Mouse (Mus musculus): ENCODE results near the gene Stag1.
A peak's percentile ranks its signal among the peaks of the same experiment; 100 is the strongest.

Gene Stag1

DNA sequence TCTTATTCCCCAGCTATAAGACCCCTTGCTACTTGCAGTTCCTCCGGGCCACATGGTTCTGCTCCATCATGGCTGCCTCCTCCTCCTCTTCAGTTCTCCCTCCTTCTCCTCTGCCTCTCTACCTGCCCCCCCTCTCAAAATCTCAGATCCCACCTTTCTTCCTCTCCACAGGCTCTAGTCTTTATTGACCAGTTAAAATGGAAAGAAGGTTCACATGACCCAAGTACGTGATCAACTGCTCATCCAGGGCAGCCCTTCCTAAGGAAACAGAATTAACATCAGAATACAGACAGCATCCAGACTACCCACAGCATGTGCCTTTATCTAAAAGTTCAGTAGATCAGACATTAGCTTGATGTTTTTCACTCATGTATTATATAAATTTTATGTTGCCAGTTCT lies 371.9 kb downstream of the Stag1 start:
- DNase-seq: no peak

DNA sequence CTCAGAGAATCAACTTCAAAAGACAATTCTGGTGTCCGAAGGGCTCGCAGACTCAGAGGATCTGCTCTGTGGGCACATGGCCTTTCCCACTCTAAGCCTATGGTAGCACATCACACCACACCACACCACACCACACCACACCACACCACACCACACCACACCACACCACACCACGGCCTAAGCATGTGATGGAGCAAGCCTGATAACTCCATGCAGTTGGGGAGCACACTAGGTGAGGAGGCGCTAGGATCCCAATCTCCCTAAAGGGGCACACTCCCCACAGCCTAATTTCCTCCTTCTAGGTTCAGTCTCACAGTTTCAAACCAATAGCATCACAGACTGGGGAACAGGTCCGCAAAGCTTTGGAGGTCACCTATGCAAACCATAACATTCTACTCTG lies 381.1 kb downstream of the Stag1 start:
- no peak for DNase-seq

DNA sequence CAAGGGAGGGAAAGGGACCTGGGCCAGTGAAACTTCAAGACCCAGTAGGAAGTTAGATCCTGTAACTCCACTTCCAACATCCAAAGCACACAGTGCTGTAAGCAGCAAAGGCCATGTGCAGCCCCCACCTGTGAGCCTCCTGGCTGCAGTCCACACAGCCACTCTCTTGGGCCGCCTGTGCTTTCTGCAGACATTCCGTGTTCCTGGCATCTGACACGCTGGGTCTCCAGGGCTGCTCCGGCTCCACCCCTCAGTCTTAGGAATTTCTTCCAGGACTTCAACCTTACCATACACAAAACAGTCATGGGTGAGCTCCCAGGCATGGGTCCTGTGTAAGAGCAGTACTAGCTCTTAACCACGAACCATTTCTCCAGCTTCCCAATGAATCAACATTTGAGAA lies 381.7 kb downstream of the Stag1 start:
- peak; percentile 10 to 56 for DNase-seq

DNA sequence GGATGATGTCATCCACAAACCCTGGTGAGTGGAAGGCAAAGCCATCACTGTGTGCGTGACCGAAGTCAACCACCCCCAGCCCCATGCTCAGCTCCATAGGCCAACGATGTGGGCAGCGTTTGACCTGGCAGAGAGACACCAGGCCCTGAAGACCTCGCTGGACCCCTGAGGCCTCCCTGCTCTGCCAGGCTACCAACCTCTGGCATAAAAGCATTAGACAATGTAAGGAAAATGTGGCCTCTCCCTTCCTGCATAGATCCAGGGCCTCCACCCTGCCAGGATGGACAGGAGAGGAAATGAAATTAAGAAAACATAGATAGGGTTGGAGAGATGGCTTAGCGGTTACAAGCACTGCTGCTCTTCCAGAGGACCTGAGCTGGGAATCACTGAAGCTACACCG lies 385.2 kb downstream of the Stag1 start:
- DNase-seq: no peak

DNA sequence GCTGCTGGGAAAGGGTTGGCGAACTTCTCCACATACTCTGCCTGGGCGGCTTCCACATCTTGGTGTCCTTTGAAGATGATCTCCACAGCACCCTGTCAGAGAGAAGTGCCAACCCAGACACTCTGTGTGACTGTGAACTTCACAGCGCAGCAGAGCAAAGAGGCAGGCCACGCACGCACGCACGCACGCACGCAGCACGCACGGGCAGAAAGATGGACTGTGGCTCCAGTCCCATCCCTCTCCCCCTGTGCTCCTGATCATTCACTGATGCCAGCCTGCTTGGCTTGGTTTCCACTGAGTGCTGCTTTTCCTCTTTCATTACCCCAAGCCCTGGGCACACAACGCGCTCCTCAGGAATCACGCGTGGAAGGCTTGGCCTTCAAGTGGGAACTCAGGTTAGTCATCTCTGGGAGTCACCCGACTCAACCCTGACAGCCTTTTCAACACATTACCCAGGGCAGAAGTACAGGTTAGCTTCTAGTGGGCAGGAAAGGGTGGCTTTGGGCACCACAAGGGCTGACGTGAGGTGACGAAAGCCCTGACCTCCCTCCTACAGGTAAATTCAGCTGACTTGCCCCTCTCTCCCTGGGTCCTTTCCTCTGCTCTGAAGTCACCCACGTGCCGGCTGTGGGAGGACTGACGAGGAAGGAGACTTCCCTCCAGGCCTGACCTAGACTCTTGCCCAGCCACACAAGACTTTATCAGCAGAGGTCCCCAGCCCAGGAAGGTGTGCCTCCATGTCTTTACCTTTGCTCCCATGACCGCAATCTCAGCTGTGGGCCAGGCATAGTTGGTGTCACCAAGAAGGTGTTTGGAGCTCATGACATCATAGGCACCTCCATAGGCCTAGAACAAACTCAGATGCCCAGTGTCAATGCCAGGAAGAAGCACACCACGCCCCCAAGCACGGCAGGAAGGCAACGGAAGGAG lies 387.0 kb downstream of the Stag1 start:
- DNase-seq: no peak

DNA sequence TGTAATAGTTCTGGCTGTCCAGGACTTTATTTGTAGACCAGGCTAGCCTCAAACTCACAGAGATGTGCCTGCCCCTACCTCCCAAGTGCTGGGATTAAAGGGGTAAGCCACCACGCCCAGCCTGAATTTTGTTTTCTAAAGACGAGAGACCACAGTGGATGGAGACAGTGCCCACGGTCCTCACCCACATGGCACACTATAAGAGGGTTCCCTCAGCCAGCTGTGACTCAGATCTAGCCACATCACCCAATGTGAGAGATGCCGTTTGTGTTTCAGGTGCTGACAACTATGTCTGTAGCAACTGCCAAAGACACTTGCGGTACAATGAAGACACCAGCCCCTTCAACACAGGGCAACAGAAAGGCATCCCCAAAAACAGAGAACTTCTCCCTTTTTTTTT lies 389.4 kb downstream of the Stag1 start:
- no peak for DNase-seq

DNA sequence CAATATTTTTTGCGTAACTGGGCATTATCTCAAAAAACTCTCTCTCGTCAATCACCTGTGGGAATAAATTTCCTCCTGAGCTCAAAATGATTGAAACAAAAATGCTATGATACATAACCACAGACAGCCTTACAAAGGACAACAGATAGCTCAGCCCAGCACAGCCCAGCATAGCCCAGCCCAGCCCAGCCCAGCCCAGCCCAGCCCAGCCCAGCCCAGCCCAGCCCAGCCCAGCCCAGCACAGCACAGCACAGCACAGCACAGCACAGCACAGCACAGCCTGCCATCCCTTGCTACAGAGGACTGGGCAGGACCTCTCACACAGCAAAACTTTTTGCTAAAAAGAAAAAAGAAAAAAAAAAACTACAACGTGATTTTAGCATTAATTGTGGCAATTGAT lies 390.3 kb downstream of the Stag1 start:
- no peak for DNase-seq

DNA sequence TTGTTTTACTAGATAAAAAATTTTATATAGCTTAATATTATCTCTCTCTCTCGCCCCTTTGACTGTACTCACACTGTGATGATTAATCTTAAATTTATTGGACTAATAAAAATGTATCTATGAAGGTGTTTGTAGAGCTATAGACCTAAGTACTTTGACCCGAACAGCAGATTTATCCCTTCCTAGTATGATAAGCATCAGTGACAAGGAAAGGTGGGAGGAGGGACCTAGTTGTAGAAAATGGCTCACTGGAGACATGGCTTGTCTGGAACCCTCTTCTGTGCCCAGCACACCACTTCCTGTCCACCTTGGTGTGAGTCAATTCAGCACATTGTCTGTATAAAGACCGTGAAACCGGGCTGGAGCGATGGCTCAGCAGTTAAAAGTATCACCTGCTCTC lies 393.0 kb downstream of the Stag1 start:
- DNase-seq: no peak

DNA sequence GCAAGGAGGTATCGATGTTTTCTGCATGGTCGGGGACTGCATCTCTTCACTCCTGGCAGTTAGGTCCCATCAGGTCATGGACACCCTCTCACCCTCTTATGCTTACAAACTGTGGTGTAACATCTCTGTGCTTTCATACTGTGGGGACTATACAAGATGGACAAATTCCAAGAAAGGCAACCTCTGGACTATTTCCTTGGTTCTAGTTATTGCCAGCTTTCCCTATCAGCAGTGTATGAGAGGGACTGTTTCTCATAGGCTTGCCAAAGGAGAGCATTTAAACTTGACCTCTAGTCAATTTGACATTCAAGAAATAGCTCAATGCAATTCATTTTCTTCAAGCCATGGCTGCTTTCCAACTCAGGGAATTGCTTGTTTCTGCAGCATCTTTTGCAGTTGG lies 393.7 kb downstream of the Stag1 start:
- DNase-seq: no peak

DNA sequence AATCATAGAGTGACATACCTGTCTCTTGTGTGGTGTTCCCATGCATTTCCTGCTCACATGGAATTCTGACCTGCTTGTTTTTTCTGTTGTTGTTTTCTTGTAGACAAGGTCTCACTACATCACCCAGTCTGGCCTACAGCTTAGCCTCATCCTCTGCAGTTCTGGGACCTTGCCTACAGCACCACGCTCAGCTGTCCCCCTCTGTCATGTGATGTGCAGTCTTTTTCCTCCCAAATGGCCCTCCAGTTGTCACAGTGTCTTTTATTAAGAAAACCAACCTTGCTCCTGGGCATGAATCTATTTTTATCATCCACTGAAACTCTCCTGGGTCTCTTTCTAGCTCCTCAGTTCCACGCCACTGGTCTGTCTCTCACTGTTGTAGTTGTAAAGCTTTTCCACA lies 394.6 kb downstream of the Stag1 start:
- no peak for DNase-seq

DNA sequence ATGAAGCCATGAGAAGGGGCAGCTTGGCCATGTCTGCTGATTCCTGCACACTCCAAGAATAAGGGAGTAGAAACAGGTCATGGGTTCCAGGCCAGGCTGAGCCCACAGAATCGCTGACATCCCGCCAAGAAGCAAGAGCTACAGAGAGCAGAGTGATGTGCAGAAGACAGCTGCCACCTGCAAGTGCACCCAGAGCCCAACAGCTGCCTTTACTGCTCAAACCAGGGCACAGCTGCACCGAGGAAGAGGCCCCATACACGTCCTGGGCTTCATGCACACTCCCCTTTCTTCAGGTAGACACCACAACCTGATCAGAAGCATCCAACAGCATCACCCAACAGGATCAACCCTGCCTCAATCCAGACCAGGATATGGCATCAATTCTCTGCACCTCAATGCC lies 396.3 kb downstream of the Stag1 start:
- DNase-seq: no peak

DNA sequence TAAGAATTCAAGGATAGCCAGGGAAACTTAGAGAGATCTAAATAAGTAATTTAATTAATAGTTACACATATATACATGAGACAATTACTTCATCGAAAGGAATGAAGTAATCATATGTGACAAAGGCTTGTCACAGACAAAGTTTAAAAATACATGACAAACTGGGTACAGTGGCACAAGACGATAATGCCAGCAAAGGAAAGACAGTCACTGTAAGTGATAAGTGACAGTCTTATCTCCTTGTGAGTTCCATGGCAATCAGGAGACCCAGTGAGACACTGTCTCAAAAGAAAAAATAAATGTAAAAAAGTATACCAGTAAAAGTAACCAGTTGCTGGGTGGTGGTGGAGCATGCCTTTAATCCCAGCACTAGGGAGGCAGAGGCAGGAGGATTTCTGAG lies 399.5 kb downstream of the Stag1 start:
- no peak for DNase-seq

DNA sequence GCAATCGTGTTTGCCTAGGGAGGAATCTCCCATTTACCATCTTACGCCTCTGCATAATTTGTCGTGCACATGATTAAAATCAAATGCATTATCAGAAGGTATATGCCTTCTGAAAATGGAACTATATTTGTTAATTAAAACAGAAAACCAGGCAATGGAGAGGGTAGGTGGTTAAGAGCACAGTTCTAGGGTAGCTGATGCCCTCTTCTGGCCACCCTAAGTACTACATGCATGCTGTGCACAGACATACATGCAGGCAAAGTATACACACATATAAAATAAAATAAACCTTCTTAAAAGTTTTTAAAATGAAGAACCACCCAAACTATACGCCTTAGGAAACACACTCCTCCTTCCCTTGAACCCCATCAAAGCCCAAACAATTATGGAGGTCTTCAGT lies 404.5 kb downstream of the Stag1 start:
- peak in 1 of 2 experiments; percentile 32 for DNase-seq

DNA sequence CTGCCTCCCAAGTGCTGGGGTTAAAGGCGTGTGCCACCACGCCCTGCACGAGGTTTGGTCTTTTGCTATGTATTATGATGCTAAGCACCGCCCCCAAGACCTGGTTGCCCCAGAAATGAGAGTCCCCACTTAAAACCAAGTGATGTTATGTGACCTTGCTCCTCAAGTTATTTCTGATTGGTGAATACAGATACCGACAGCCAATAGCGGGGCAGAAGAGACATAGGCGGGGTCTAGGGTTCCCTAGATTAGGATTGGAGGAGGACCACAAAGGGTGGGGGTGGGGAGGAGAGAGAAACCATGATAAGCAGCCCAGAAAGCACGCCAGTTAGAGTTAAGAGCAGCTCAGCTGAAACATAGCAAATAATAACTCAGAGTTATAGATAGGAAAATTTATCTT lies 405.2 kb downstream of the Stag1 start:
- DNase-seq: no peak

DNA sequence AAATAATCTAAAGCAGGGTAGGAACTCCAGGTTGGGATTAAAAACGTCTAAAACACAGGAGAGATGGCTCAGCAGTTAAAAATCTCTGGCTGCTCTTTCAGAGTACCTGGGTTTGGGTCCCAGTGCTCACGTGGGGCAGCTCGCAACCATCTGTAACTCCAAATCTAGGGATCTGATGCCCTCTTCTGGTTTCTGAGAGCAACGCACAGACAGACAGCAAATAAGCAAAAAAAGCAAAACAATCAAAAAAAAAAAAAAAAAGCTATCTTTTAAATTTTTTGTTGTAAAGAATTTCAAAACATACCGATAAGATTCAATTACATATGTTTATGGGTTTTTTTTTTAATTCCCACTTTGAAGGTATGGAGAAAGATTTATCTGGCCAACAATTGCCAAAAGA lies 405.7 kb downstream of the Stag1 start:
- DNase-seq: no peak

DNA sequence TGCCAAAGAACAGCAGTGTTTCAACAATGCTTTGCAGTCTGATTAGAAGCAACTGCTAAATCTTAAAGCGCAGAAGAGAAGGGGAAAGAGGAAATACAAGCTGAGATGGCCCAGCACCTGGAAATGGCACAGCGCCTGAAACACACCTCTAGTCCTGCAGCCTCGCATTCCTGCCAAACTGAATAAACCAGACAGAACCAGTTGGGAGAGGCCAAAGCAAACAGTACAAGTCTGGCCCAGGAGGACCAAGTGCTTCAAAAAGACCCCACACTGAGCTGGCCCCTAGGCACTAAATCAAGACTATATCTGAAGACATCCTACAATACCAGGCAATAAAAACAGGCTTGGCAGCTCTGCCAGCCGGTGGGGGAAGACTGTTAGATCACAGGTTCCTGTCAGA lies 408.3 kb downstream of the Stag1 start:
- DNase-seq: peak; percentile 40 to 53
